ENCODE assay signal across 23 mouse cellular contexts in genomic region chr16:11399386-11399785, GRCm38 (mm10).
A peak's percentile ranks its signal among the peaks of the same experiment; 100 is the strongest.
DNase-seq lines count a peak whose midpoint lies in the region; TF ChIP-seq lines count a peak whose summit lies in the region.
"Had no signal": no experiment of that assay in that cellular context is flagged by ENCODE, and none has a peak within 500 bp of the region (broad histone marks: within the 10 kb centered on the region; RNA-seq: fewer than 3 reads in every experiment).

No protein-coding gene starts in this region.

- peaks cover 19% of the 10 kb centered on the region; the same call in 1 of the 2 replicates for H3K4me1 ChIP-seq in spleen, adult 2 months (ENCODE audit: control insufficient read depth, insufficient read depth, insufficient read length)
- H3K4me1 ChIP-seq in bone marrow, adult 2 months (ENCODE audit: control insufficient read depth, insufficient read depth, low read length) = no peaks in the 10 kb centered on the region; the same call in 1 of the 2 replicates
- H3K4me1 ChIP-seq: embryonic facial prominence, embryonic 13.5 days; embryonic facial prominence, embryonic 15.5 days; forebrain, embryonic 10.5 days; forebrain, embryonic 12.5 days had no signal

- no peaks in the 10 kb centered on the region for H3K27me3 ChIP-seq in spleen, adult 2 months (ENCODE audit: control insufficient read depth, insufficient read depth, low read length)
- H3K27me3 ChIP-seq in splenic B cell, adult 2 months (ENCODE audit: control insufficient read depth, insufficient read depth, low read length, poor library complexity, severe bottlenecking) = no peaks in the 10 kb centered on the region
- H3K27me3 ChIP-seq: CH12.LX; embryonic facial prominence, embryonic 13.5 days; embryonic facial prominence, embryonic 15.5 days; forebrain, embryonic 12.5 days; Patski had no signal

- no peak for TF ChIP-seq CTCF in spleen, adult 2 months (IDR thresholded peaks at IDR 0.05; ENCODE audit: extremely low read depth, insufficient read depth, insufficient read length, insufficient replicate concordance)
- no peak for TF ChIP-seq CTCF in bone marrow, adult 2 months (IDR thresholded peaks at IDR 0.05; ENCODE audit: control insufficient read depth, insufficient read depth, low read length)

- H3K4me3 ChIP-seq in spleen, adult 2 months (ENCODE audit: extremely low read depth, insufficient read depth, insufficient read length) = peak overlapping the region; percentile 31; the same call in 1 of the 2 replicates
- no peak overlapping the region for H3K4me3 ChIP-seq in bone marrow, adult 2 months (replicated peaks; ENCODE audit: control insufficient read depth, low read depth, low read length)
- H3K4me3 ChIP-seq: embryonic facial prominence, embryonic 13.5 days; embryonic facial prominence, embryonic 15.5 days; erythroblast, embryonic 14.5 days; forebrain, embryonic 10.5 days; forebrain, embryonic 12.5 days had no signal

- DNase-seq in spleen, adult 2 months (ENCODE audit: low read depth in 1 of 2, low spot score in 2 of 2) = peak in 1 of 2 experiments; percentile 37
- no peak for DNase-seq in spleen, adult 12 weeks (ENCODE audit: low spot score)
- peak; percentile 24 for DNase-seq in A20 (ENCODE audit: low read depth, low spot score)
- DNase-seq in splenic B cell, adult 2 months (ENCODE audit: low read depth, low spot score) = peak; percentile 61
- DNase-seq in heart, postnatal 10 days = no peak
- DNase-seq in ovary, postnatal 36 days (ENCODE audit: low spot score) = no peak
- DNase-seq: adrenal gland, adult 8-10 months; adrenal gland, postnatal 14 days; adrenal gland, postnatal 36 days; cerebellum, adult 11 months; cerebellum, adult 18-20 months; cerebellum, adult 8-10 months; cerebellum, adult 9-11 months; cerebellum, postnatal 36 days; embryo, embryonic 11 days had no signal

- peak overlapping the region; percentile 93 for H3K27ac ChIP-seq in spleen, adult 2 months (ENCODE audit: insufficient read depth, low read length)
- peak overlapping the region; percentile 44 for H3K27ac ChIP-seq in bone marrow, adult 2 months (ENCODE audit: control insufficient read depth, insufficient read depth, low read depth, low read length, poor library complexity)
- H3K27ac ChIP-seq: embryonic facial prominence, embryonic 13.5 days; embryonic facial prominence, embryonic 15.5 days; forebrain, embryonic 10.5 days; forebrain, embryonic 12.5 days had no signal

- peaks cover 8% of the 10 kb centered on the region for H3K36me3 ChIP-seq in spleen, adult 2 months (ENCODE audit: control insufficient read depth, insufficient read depth, low read length)
- H3K36me3 ChIP-seq in splenic B cell, adult 2 months (ENCODE audit: control insufficient read depth, insufficient read depth, low read length, poor library complexity, severe bottlenecking) = no peaks in the 10 kb centered on the region; the same call in 1 of the 2 replicates

- 35% methylated on average over 4 of the region's 4 CpGs for WGBS in spleen, adult 2 months
- 72% methylated on average over 4 of the region's 4 CpGs for WGBS in bone marrow, adult 2 months

- intact Hi-C loops in heart, postnatal 10 days (cut with DNase I) = no loop called here

- TF ChIP-seq POLR2A in spleen, adult 2 months (IDR thresholded peaks at IDR 0.05; ENCODE audit: low read depth, low read length) = no peak
- TF ChIP-seq POLR2A in bone marrow, adult 2 months (IDR thresholded peaks at IDR 0.05; ENCODE audit: borderline replicate concordance, control insufficient read depth, low read depth, low read length) = no peak

Comparison
In these comparisons a context has a peak if more than half of its experiments do, and no peak if none do; other contexts are left out.
1. DNase-seq: peak in A20 (single experiment) and splenic B cell, adult 2 months (single experiment); none in spleen, adult 12 weeks (single experiment), heart, postnatal 10 days (0 of 2) and ovary, postnatal 36 days (single experiment).